Mouse (Mus musculus) kidney, adult 11 months (tissue): ENCODE measurements around the gene Slc39a8.
A peak's percentile ranks its signal among the peaks of the same experiment; 100 is the strongest.

Experiments
- DNase-seq: peaks from one replicate; pipeline ENCODE4 v3.0.0; 2022

The Slc39a8 gene

GRCm38 (mm10) chr3:135851607-135852006, 26.5 kb downstream of the Slc39a8 start:
- DNase-seq, result no peak

- no peak for DNase-seq
These were observed 28.7 kb downstream of the Slc39a8 start for GRCm38 (mm10) chr3:135853604-135854297.

- DNase-seq, result no peak
These were observed 29.4 kb downstream of the Slc39a8 start for GRCm38 (mm10) chr3:135854298-135854984.

- DNase-seq, result no peak
These were observed 29.9 kb downstream of the Slc39a8 start for GRCm38 (mm10) chr3:135854985-135855340.

- DNase-seq, result no peak
These were observed 31.2 kb downstream of the Slc39a8 start for GRCm38 (mm10) chr3:135856303-135856702.

GRCm38 (mm10) chr3:135857134-135857533, 32.1 kb downstream of the Slc39a8 start:
- no peak for DNase-seq

GRCm38 (mm10) chr3:135859431-135859830, 34.4 kb downstream of the Slc39a8 start:
- no peak for DNase-seq

- no peak for DNase-seq
These were observed 37.7 kb downstream of the Slc39a8 start for GRCm38 (mm10) chr3:135862804-135863203.

- DNase-seq, result no peak
These were observed 44.0 kb downstream of the Slc39a8 start for GRCm38 (mm10) chr3:135869041-135869440.

GRCm38 (mm10) chr3:135872325-135872724, 47.2 kb downstream of the Slc39a8 start:
- DNase-seq, result no peak

GRCm38 (mm10) chr3:135873596-135873995, 48.5 kb downstream of the Slc39a8 start:
- DNase-seq, result no peak

GRCm38 (mm10) chr3:135878048-135878447, 53.0 kb downstream of the Slc39a8 start:
- DNase-seq, result peak; percentile 20

- no peak for DNase-seq
These were observed 61.0 kb downstream of the Slc39a8 start for GRCm38 (mm10) chr3:135885927-135886658.

- peak; percentile 38 for DNase-seq
These were observed 61.6 kb downstream of the Slc39a8 start for GRCm38 (mm10) chr3:135886659-135887027.

- no peak for DNase-seq
These were observed 62.2 kb downstream of the Slc39a8 start for GRCm38 (mm10) chr3:135887033-135887855.

GRCm38 (mm10) chr3:135887856-135888155, 62.7 kb downstream of the Slc39a8 start:
- DNase-seq, result no peak

GRCm38 (mm10) chr3:135889401-135889800, 64.3 kb downstream of the Slc39a8 start:
- no peak for DNase-seq

- DNase-seq, result no peak
These were observed 78.3 kb downstream of the Slc39a8 start for GRCm38 (mm10) chr3:135903366-135903765.

GRCm38 (mm10) chr3:135904881-135905280, 79.8 kb downstream of the Slc39a8 start:
- no peak for DNase-seq

GRCm38 (mm10) chr3:135905729-135906128, 80.7 kb downstream of the Slc39a8 start:
- DNase-seq, result no peak

- DNase-seq, result no peak
These were observed 81.9 kb downstream of the Slc39a8 start for GRCm38 (mm10) chr3:135907028-135907427.

- DNase-seq, result no peak
These were observed 90.9 kb downstream of the Slc39a8 start for GRCm38 (mm10) chr3:135915941-135916340.

- DNase-seq, result no peak
These were observed 93.6 kb downstream of the Slc39a8 start for GRCm38 (mm10) chr3:135918566-135919180.
